ENCODE assay signal across 8 mouse cellular contexts in the genomic region with DNA sequence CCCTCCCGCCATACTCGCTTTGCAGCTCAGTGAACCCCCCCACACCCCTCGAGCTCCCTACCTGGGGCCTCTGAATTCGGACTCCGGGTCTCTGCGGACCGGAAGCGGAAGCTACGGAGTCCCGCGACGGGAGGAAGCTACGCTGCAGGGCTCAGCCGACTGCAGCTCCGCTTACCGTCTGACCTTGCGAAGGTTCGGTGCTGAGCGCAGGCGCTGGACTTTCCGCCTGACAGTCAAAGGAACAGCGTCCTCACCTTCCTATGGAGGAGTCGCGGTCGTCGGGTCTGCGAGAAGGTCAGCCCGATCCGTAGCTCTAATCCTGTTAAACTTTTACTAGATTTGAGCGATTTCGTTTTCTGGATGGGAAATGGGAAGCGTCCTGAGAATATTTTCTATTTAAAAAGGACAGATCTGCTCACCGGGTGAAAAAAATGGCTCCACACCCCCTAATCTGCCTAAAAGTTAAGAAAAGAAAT. TPM values are rescaled to one million over a fixed set of nuclear protein-coding genes. Genes with fewer than 3 reads are reported as not detected.
DNase-seq lines count a peak whose midpoint lies in the region; ATAC-seq and TF ChIP-seq lines count a peak whose summit lies in the region.

Mrps21 (minus strand) TSS at position 128 of the 476 bp plus-strand sequence.

- peak; percentile 78 for TF ChIP-seq POLR2A in ES-Bruce4 (IDR thresholded peaks at IDR 0.05; ENCODE audit: insufficient read depth, low read length)
- TF ChIP-seq POLR2A in olfactory bulb, adult 2 months (IDR thresholded peaks at IDR 0.05; ENCODE audit: insufficient read depth, low read depth, low read length), result peak; percentile 70
- peak; percentile 77 for TF ChIP-seq POLR2A in thymus, adult 2 months (IDR thresholded peaks at IDR 0.05; ENCODE audit: control insufficient read depth, extremely low read depth, insufficient read depth, low read length, poor library complexity)

- ATAC-seq in forebrain, embryonic 13.5 days, result peak; percentile 96
- peak; percentile 96 for ATAC-seq in lung, embryonic 14.5 days (ENCODE audit: insufficient read depth)

- under 1% methylated on average over 33 of the region's 33 CpGs for WGBS in forebrain, embryonic 13.5 days
- under 1% methylated on average over 33 of the region's 33 CpGs for WGBS in lung, embryonic 14.5 days
- under 1% methylated on average over 33 of the region's 33 CpGs for WGBS in olfactory bulb, adult 2 months
- under 1% methylated on average over 33 of the region's 33 CpGs for WGBS in thymus, adult 2 months

- H3K36me3 ChIP-seq in ES-Bruce4 (ENCODE audit: control insufficient read depth, insufficient read depth, low read length, poor library complexity, severe bottlenecking), result peaks cover 7% of the 10 kb centered on the region
- H3K36me3 ChIP-seq in forebrain, embryonic 13.5 days (ENCODE audit: poor library complexity, severe bottlenecking), result peaks cover 28% of the 10 kb centered on the region
- H3K36me3 ChIP-seq in lung, embryonic 14.5 days (ENCODE audit: insufficient read depth), result peaks cover 23% of the 10 kb centered on the region
- peaks cover 9% of the 10 kb centered on the region for H3K36me3 ChIP-seq in thymus, adult 2 months (ENCODE audit: control insufficient read depth, insufficient read depth, low read length)

- H3K27me3 ChIP-seq in ES-Bruce4 (ENCODE audit: control insufficient read depth, insufficient read depth, low read length, poor library complexity, severe bottlenecking), result no peaks in the 10 kb centered on the region
- H3K27me3 ChIP-seq in forebrain, embryonic 13.5 days, result no peaks in the 10 kb centered on the region
- H3K27me3 ChIP-seq in lung, embryonic 14.5 days (ENCODE audit: insufficient read depth, low read length), result no peaks in the 10 kb centered on the region
- no peaks in the 10 kb centered on the region for H3K27me3 ChIP-seq in thymus, adult 2 months (ENCODE audit: control insufficient read depth, insufficient read depth, low read length)

- no peaks in the 10 kb centered on the region for H3K9me3 ChIP-seq in ES-Bruce4 (replicated peaks; ENCODE audit: control insufficient read depth, insufficient read depth, low read length, poor library complexity, severe bottlenecking)
- no peaks in the 10 kb centered on the region for H3K9me3 ChIP-seq in forebrain, embryonic 13.5 days (replicated peaks)
- H3K9me3 ChIP-seq in lung, embryonic 14.5 days (ENCODE audit: low read depth, low read length), result no peaks in the 10 kb centered on the region

- intact Hi-C loops in heart, postnatal 10 days (cut with DNase I), result no loop called here

- H3K4me3 ChIP-seq in ES-Bruce4 (ENCODE audit: low read depth, low read length), result peak within 1 kb of the TSS; percentile 93
- peak within 1 kb of the TSS; percentile 67 for H3K4me3 ChIP-seq in forebrain, embryonic 13.5 days
- H3K4me3 ChIP-seq in lung, embryonic 14.5 days (ENCODE audit: low read depth, low read length), result peak within 1 kb of the TSS; percentile 68
- H3K4me3 ChIP-seq in olfactory bulb, adult 2 months (ENCODE audit: insufficient read depth, low read depth, low read length), result peak within 1 kb of the TSS; percentile 71
- peak within 1 kb of the TSS; percentile 62 for H3K4me3 ChIP-seq in thymus, adult 2 months (ENCODE audit: control insufficient read depth, insufficient read depth, low read length)

- no peak for TF ChIP-seq EP300 in ES-Bruce4 (IDR thresholded peaks at IDR 0.05; ENCODE audit: insufficient read depth, low read depth, low read length)

- peak; percentile 80 for DNase-seq in c-Kit-positive CD71-positive TER-119-positive erythroid progenitor cells, embryonic 14.5 days (ENCODE audit: low spot score)
- DNase-seq in heart, postnatal 10 days, result peak; percentile 92
- DNase-seq in layer of hippocampus, adult 18-20 months (ENCODE audit: low spot score in 2 of 2), result peak; percentile 84 to 88
- DNase-seq in lung, embryonic 14.5 days, result peak; percentile 94
- DNase-seq in thymus, adult 2 months, result peak; percentile 83

- H3K9ac ChIP-seq in ES-Bruce4 (ENCODE audit: low read depth, poor library complexity, severe bottlenecking), result peak within 1 kb of the TSS; percentile 88
- H3K9ac ChIP-seq in forebrain, embryonic 13.5 days, result peak within 1 kb of the TSS; percentile 88
- H3K9ac ChIP-seq in lung, embryonic 14.5 days, result peak within 1 kb of the TSS; percentile 89

- H3K4me2 ChIP-seq in forebrain, embryonic 13.5 days, result peak within 1 kb of the TSS; percentile 87
- peak within 1 kb of the TSS; percentile 80 for H3K4me2 ChIP-seq in lung, embryonic 14.5 days

- peak within 1 kb of the TSS; percentile 44 for H3K27ac ChIP-seq in ES-Bruce4 (ENCODE audit: insufficient read depth, low read length)
- H3K27ac ChIP-seq in forebrain, embryonic 13.5 days, result peak within 1 kb of the TSS; percentile 57; the same call in 1 of the 2 replicates
- H3K27ac ChIP-seq in lung, embryonic 14.5 days (ENCODE audit: low read depth), result peak within 1 kb of the TSS; percentile 86
- peak within 1 kb of the TSS; percentile 55; the same call in 1 of the 2 replicates for H3K27ac ChIP-seq in olfactory bulb, adult 2 months (ENCODE audit: insufficient read depth, low read depth, low read length)
- peak within 1 kb of the TSS; percentile 39 for H3K27ac ChIP-seq in thymus, adult 2 months (ENCODE audit: control insufficient read depth, insufficient read depth, low read length)

- H3K4me1 ChIP-seq in ES-Bruce4 (ENCODE audit: control insufficient read depth, insufficient read depth, low read length), result peaks cover 4% of the 10 kb centered on the region
- H3K4me1 ChIP-seq in forebrain, embryonic 13.5 days, result peaks cover 25% of the 10 kb centered on the region
- peaks cover 4% of the 10 kb centered on the region; the same call in 1 of the 2 replicates for H3K4me1 ChIP-seq in lung, embryonic 14.5 days (ENCODE audit: insufficient read depth)
- H3K4me1 ChIP-seq in olfactory bulb, adult 2 months (ENCODE audit: control insufficient read depth, insufficient read depth, low read length), result peaks cover 5% of the 10 kb centered on the region
- peaks cover 6% of the 10 kb centered on the region for H3K4me1 ChIP-seq in thymus, adult 2 months (replicated peaks; ENCODE audit: control insufficient read depth, insufficient read depth, low read length)

- no peak for TF ChIP-seq CTCF in ES-Bruce4 (IDR thresholded peaks at IDR 0.05; ENCODE audit: low read depth, low read length)
- no peak for TF ChIP-seq CTCF in lung, embryonic 14.5 days (IDR thresholded peaks at IDR 0.05; ENCODE audit: low read depth)
- TF ChIP-seq CTCF in olfactory bulb, adult 2 months (IDR thresholded peaks at IDR 0.05; ENCODE audit: insufficient read depth, low read depth, low read length), result no peak
- 0 out of 2 replicates have a peak, but pooled peaks have one; percentile 24 for TF ChIP-seq CTCF in thymus, adult 2 months (IDR thresholded peaks at IDR 0.05; ENCODE audit: borderline replicate concordance, control insufficient read depth, extremely low read depth, insufficient read depth, low read length, poor library complexity)

RNA-seq across cellular contexts. Expression of gene Mrps21, which starts in this region (rescaled TPM):
- 142 and 163 TPM in 2 replicates for polyA plus RNA-seq in ES-Bruce4 (2011; ENCODE audit: insufficient read depth, insufficient read length, low read depth, missing spikeins)
- polyA plus RNA-seq in forebrain, embryonic 13.5 days (2015; fragmentation: Nextera tagmentation; extraction: Ambion mirVana), result 334 and 380 TPM in 2 replicates
- total RNA-seq in heart, postnatal 10 days (2021), result 100 to 1,000 TPM; 269 to 279 TPM
- 100 to 1,000 TPM; 134 to 158 TPM for total RNA-seq in layer of hippocampus, adult 18-20 months (2021)
- 312 and 328 TPM in 2 replicates for polyA plus RNA-seq in lung, embryonic 14.5 days (2014; fragmentation: Nextera tagmentation; extraction: Ambion mirVana)
- polyA plus RNA-seq in olfactory bulb, adult 2 months (2012; ENCODE audit: insufficient read depth, insufficient read length, low replicate concordance, missing spikeins), result not detected in 2 replicates
- 56.3 and 60.5 TPM in 2 replicates for polyA plus RNA-seq in thymus, adult 2 months (2012; rRNA removed)

Comparison
In these comparisons a context has a peak if more than half of its experiments do, and no peak if none do; other contexts are left out.
1. Peak in every context shown above with its lines: DNase-seq, ATAC-seq, H3K4me3 ChIP-seq and H3K27ac ChIP-seq.